Mouse (Mus musculus) cerebellum, adult 2 months (tissue): ENCODE results near the gene Eef2k.

Source experiments
- CTCF ChIP-seq: fragments of 200-500 bp; IDR thresholded peaks from 2 replicates; pipeline ENCODE4 v1.5.1; 2011; ENCODE audit warnings: low read depth, mild to moderate bottlenecking, control low read depth, low read length, moderate library complexity, borderline replicate concordance; ENCODE audit not compliant: insufficient read depth
- POLR2A ChIP-seq: fragments of 200-500 bp; IDR thresholded peaks from 2 replicates; pipeline ENCODE4 v1.6.1; 2011; ENCODE audit warnings: low read length, control low read depth, borderline replicate concordance; ENCODE audit not compliant: insufficient read depth

- no peak for TF ChIP-seq CTCF
- no peak for TF ChIP-seq POLR2A
Measured at GRCm38 (mm10) chr7:120867720-120868119, 25.1 kb downstream of the Eef2k start.
